Mouse (Mus musculus): Measurements from ENCODE around the gene Uckl1. TPM values are rescaled to one million over a fixed set of nuclear protein-coding genes. Genes with fewer than 3 reads are reported as not detected.
A peak's percentile ranks its signal among the peaks of the same experiment; 100 is the strongest.

The Uckl1 gene
- polyA plus RNA-seq, 1 experiment from 2014 or later, result 49.4 TPM

GRCm38 (mm10) chr2:181600226-181600758 is 15.6 kb upstream of the Uckl1 start:
- Histone ChIP-seq H3K9me3 (ENCODE audit: control insufficient read depth, low read length) (no peaks in the 10 kb centered on the region), H3K4me1 (ENCODE audit: control insufficient read depth, insufficient read depth, low read length) (peaks cover 11% of the 10 kb centered on the region), H3K27ac (ENCODE audit: low read depth, low read length) (0 out of 2 replicates have a peak overlapping the region, but pooled peaks have one; percentile 30), H3K4me2 (replicated peaks; ENCODE audit: low read depth, low read length) (peak overlapping the region; percentile 76), H3K27me3 (ENCODE audit: control insufficient read depth, insufficient read depth, low read length) (0 out of 2 replicates have a peak, but pooled peaks cover 5% of the 10 kb centered on the region), H3K36me3 (ENCODE audit: control insufficient read depth, insufficient read depth, low read length) (no peaks in the 10 kb centered on the region), H3K9ac (ENCODE audit: low read depth, low read length) (peak overlapping the region; percentile 71; the same call in 1 of the 2 replicates), H3K4me3 (ENCODE audit: low read length) (peak overlapping the region; percentile 68)
- WGBS, result 54% methylated on average over 6 of the region's 6 CpGs
- no peak for ATAC-seq (ENCODE audit: low FRiP score, low TSS enrichment)

DNA sequence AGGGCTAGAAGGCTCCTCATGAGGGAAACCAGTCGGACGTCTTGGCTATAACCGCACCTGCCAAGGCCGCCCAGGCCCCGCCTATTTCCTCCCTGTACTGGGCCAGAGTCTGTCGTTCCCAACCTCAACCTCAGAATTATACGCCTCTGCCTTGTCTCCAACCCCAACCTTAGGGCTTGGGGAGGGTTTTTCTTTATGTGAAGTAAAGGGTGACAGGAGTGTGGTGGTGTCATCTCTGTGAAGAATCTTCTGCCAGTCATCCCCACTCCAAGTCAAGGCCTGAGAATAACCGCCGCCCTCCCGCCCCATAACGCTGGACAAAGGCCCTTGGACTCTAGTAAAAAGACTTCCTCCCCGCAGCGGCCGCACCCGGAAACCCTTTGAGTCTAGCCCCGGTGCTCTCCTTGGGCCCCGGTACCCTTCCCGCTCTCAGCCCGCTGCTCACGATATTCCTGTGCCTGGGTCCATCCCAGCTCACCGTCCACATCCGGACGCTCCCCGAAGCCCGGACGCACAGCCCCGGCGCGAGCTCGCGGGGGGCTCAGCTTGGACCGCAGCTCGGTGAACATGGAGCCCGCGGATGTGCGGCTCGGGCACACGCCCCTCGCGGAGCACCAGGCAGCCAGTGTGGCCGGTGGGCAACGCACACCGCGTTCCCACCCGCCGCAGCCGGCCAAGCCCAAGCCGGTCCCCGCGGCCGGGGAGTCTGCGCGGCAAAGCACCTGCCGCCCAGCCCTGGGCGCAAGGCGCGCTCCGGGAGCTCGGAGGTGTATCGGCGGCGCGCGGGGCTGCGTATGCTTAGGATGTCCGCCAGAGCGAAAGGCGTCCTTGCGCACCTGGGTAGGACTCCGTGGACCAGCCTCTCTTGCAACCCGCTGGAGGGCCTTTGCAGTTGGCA is 14.0 kb upstream of the Uckl1 start, which contains the start of gene Samd10:
Samd10 (minus strand) TSS at position 759 of the 898 bp plus-strand sequence.
- Histone ChIP-seq H3K4me1 (ENCODE audit: control insufficient read depth, insufficient read depth, low read length) (peaks cover 11% of the 10 kb centered on the region), H3K27ac (ENCODE audit: low read depth, low read length) (peak within 1 kb of the TSS; percentile 78), H3K27me3 (ENCODE audit: control insufficient read depth, insufficient read depth, low read length) (0 out of 2 replicates have a peak, but pooled peaks cover 5% of the 10 kb centered on the region), H3K36me3 (ENCODE audit: control insufficient read depth, insufficient read depth, low read length) (no peaks in the 10 kb centered on the region), H3K4me2 (replicated peaks; ENCODE audit: low read depth, low read length) (peak within 1 kb of the TSS; percentile 94), H3K9me3 (ENCODE audit: control insufficient read depth, low read length) (no peaks in the 10 kb centered on the region), H3K9ac (ENCODE audit: low read depth, low read length) (peak within 1 kb of the TSS; percentile 85), H3K4me3 (ENCODE audit: low read length) (peak within 1 kb of the TSS; percentile 75)
- peak; percentile 55 for ATAC-seq (ENCODE audit: low FRiP score, low TSS enrichment)
- under 1% methylated on average over 69 of the region's 71 CpGs for WGBS

GRCm38 (mm10) chr2:181597378-181598061 is 12.8 kb upstream of the Uckl1 start:
- H3K4me2 ChIP-seq (replicated peaks; ENCODE audit: low read depth, low read length), result no peak overlapping the region
- WGBS, result 67% methylated on average over 7 of the region's 7 CpGs
- H3K9me3 ChIP-seq (ENCODE audit: control insufficient read depth, low read length), result no peaks in the 10 kb centered on the region
- H3K9ac ChIP-seq (ENCODE audit: low read depth, low read length), result no peak overlapping the region
- H3K27me3 ChIP-seq (ENCODE audit: control insufficient read depth, insufficient read depth, low read length), result 0 out of 2 replicates have a peak, but pooled peaks cover 5% of the 10 kb centered on the region
- no peak overlapping the region for H3K27ac ChIP-seq (ENCODE audit: low read depth, low read length)
- no peak for ATAC-seq (ENCODE audit: low FRiP score, low TSS enrichment)
- peaks cover 13% of the 10 kb centered on the region for H3K4me1 ChIP-seq (ENCODE audit: control insufficient read depth, insufficient read depth, low read length)
- H3K36me3 ChIP-seq (ENCODE audit: control insufficient read depth, insufficient read depth, low read length), result no peaks in the 10 kb centered on the region
- H3K4me3 ChIP-seq (ENCODE audit: low read length), result no peak overlapping the region

DNA sequence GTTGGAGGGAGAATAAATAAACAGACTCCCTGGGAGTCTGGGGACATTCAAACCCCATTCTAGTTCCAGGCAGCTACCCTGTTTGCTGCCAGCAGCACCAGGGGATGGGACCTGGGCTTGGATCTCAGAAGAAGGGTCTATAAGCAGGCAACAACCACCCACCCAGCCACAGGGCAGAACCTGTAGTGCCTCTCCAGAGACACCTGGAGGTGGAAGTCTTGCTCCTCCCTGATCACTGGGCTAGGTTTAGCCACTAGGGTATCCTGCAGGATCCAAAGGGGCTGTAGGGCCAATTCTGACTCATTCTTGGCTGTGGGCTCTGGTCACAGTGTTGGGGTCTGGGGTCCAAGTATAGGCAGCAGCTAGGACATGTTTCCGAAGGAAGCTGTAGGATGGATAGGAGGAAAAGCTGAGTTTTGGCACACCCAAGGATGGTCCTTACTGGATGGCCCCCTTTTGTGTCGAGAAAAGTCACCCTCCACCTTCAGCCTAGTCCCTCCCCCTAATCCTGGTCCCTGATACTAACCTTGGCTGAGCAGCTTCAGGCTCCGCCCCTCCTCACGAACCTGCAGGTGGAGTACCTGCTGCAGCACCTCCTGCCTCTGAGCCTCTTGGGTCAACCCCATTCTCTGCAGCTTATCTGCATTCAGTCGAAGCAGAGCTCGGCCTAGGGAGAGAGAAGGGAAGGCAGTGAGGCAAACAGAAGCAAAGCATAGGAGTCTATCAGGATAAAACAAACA is 11.7 kb upstream of the Uckl1 start:
- Histone ChIP-seq H3K27me3 (ENCODE audit: control insufficient read depth, insufficient read depth, low read length) (0 out of 2 replicates have a peak, but pooled peaks cover 5% of the 10 kb centered on the region), H3K36me3 (ENCODE audit: control insufficient read depth, insufficient read depth, low read length) (no peaks in the 10 kb centered on the region), H3K27ac (ENCODE audit: low read depth, low read length) (no peak overlapping the region), H3K9me3 (ENCODE audit: control insufficient read depth, low read length) (no peaks in the 10 kb centered on the region), H3K4me3 (ENCODE audit: low read length) (no peak overlapping the region), H3K4me2 (replicated peaks; ENCODE audit: low read depth, low read length) (no peak overlapping the region), H3K4me1 (ENCODE audit: control insufficient read depth, insufficient read depth, low read length) (peaks cover 12% of the 10 kb centered on the region), H3K9ac (ENCODE audit: low read depth, low read length) (no peak overlapping the region)
- WGBS, result 51% methylated on average over 6 of the region's 6 CpGs
- ATAC-seq (ENCODE audit: low FRiP score, low TSS enrichment), result no peak

DNA sequence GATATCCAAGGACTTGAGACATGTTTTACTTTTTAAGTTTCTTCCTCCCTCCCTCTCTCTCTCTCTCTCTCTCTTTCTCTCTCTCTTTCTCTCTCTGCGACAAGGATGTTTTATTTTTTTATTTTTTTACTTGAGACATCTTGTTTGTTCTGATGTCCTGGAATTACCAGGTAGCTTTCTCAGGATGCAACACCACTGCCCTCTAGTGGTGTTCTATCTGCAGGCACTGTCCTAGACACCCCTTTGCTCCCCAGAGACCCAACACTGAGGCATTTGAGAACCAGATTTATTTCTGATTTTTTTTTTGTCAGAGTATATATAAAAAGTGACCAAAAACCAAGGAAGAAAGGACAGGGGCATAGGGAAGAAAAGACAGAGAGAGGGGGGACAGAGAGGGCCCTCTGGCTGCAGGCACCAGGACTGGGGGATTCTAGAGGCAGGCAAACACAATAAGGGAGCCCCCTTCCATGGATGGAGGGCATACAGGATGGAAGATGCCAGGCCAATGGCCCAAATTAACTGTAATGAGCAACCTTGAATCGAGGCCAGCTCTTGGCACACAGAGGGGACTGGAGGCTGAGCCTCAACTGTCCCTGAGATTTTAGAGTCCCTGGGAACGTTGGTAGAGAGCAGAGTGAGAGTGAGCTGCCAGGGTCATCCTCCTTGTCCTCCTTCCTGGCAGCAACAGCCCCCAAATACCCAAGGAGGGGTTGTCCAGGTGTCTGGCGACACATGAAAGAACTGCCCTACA is 10.4 kb upstream of the Uckl1 start:
- Histone ChIP-seq H3K4me1 (ENCODE audit: control insufficient read depth, insufficient read depth, low read length) (peaks cover 12% of the 10 kb centered on the region; the same call in 1 of the 2 replicates), H3K27ac (ENCODE audit: low read depth, low read length) (no peak overlapping the region), H3K27me3 (ENCODE audit: control insufficient read depth, insufficient read depth, low read length) (0 out of 2 replicates have a peak, but pooled peaks cover 5% of the 10 kb centered on the region), H3K4me3 (ENCODE audit: low read length) (no peak overlapping the region), H3K4me2 (replicated peaks; ENCODE audit: low read depth, low read length) (no peak overlapping the region), H3K9ac (ENCODE audit: low read depth, low read length) (no peak overlapping the region), H3K9me3 (ENCODE audit: control insufficient read depth, low read length) (no peaks in the 10 kb centered on the region), H3K36me3 (ENCODE audit: control insufficient read depth, insufficient read depth, low read length) (peaks cover 7% of the 10 kb centered on the region)
- WGBS, result 69% methylated on average over 4 of the region's 4 CpGs
- no peak for ATAC-seq (ENCODE audit: low FRiP score, low TSS enrichment)

DNA sequence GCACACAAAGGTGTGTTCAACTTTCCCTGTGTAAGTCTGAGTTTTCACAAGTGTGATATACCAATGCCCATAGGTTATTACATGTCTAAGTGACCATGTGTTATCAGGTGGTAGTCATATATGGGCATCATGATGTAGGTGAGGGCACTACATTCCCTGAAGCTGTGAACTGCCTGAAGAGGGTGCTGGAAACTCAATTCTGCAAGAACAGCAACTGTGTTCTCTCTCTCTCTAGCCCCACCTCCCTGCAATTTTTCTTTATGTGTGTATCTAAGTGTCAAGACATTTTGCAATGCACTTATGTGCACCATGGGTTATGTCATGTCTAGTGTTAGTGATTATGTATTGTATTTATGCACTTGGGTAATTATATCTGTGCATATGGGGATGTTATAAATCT is 9.2 kb upstream of the Uckl1 start:
- Histone ChIP-seq H3K4me2 (replicated peaks; ENCODE audit: low read depth, low read length) (no peak overlapping the region), H3K9ac (ENCODE audit: low read depth, low read length) (no peak overlapping the region), H3K27me3 (ENCODE audit: control insufficient read depth, insufficient read depth, low read length) (0 out of 2 replicates have a peak, but pooled peaks cover under 1% of the 10 kb centered on the region), H3K4me1 (ENCODE audit: control insufficient read depth, insufficient read depth, low read length) (peaks cover 12% of the 10 kb centered on the region; the same call in 1 of the 2 replicates), H3K27ac (ENCODE audit: low read depth, low read length) (no peak overlapping the region), H3K4me3 (ENCODE audit: low read length) (no peak overlapping the region), H3K36me3 (ENCODE audit: control insufficient read depth, insufficient read depth, low read length) (peaks cover 19% of the 10 kb centered on the region), H3K9me3 (ENCODE audit: control insufficient read depth, low read length) (no peaks in the 10 kb centered on the region)
- no peak for ATAC-seq (ENCODE audit: low FRiP score, low TSS enrichment)

DNA sequence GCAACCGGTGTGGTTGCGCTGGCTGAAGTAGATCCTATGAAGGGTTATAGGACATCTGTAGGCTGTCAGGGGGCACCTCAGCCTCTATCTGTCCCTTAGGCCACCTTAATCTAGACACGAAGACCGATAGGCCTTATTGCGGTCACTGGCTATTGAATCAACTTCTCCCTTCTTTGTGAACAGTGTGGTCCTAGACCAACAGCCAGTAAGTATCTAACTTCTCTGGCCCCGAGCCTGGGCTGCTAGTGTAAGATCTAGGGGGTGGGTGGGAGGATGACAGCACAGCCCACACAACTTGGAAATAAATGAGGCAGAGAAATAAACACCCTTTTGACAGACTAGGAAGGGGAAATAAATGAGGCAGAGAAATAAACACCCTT is 8.3 kb upstream of the Uckl1 start:
- peak overlapping the region; percentile 88 for H3K4me3 ChIP-seq (ENCODE audit: low read length)
- ATAC-seq (ENCODE audit: low FRiP score, low TSS enrichment), result peak; percentile 40
- peaks cover 28% of the 10 kb centered on the region for H3K36me3 ChIP-seq (ENCODE audit: control insufficient read depth, insufficient read depth, low read length)
- H3K27ac ChIP-seq (ENCODE audit: low read depth, low read length), result peak overlapping the region; percentile 89
- H3K9me3 ChIP-seq (ENCODE audit: control insufficient read depth, low read length), result no peaks in the 10 kb centered on the region
- peak overlapping the region; percentile 94 for H3K9ac ChIP-seq (ENCODE audit: low read depth, low read length)
- peak overlapping the region; percentile 84 for H3K4me2 ChIP-seq (replicated peaks; ENCODE audit: low read depth, low read length)
- H3K27me3 ChIP-seq (ENCODE audit: control insufficient read depth, insufficient read depth, low read length), result no peaks in the 10 kb centered on the region
- H3K4me1 ChIP-seq (ENCODE audit: control insufficient read depth, insufficient read depth, low read length), result peaks cover 12% of the 10 kb centered on the region; the same call in 1 of the 2 replicates
- WGBS, result 2% methylated on average over 6 of the region's 6 CpGs

Measured in kidney, embryonic 14.5 days (tissue).